Mouse (Mus musculus): Measurements from ENCODE around the gene 1700001C02Rik. TPM values are rescaled to one million over a fixed set of nuclear protein-coding genes. Genes with fewer than 3 reads are reported as not detected.

Gene 1700001C02Rik
- 2.0 and 2.7 TPM in 2 replicates for polyA plus RNA-seq (2015; fragmentation: Nextera tagmentation; extraction: Ambion mirVana)

- H3K4me3 ChIP-seq: peak within 1 kb of the TSS; percentile 32
- peak within 1 kb of the TSS; percentile 31; the same call in 1 of the 2 replicates for H3K9ac ChIP-seq
- 20% methylated on average over 21 of the region's 21 CpGs for WGBS
- H3K27ac ChIP-seq: no peak within 1 kb of the TSS
- H3K27me3 ChIP-seq: peaks cover 21% of the 10 kb centered on the region; the same call in 1 of the 2 replicates
- H3K9me3 ChIP-seq: no peaks in the 10 kb centered on the region
- no peak for ATAC-seq (ENCODE audit: borderline replicate concordance, extremely low read depth, low FRiP score, low TSS enrichment)
- H3K4me1 ChIP-seq: peaks cover 16% of the 10 kb centered on the region
- peak within 1 kb of the TSS; percentile 56 for H3K4me2 ChIP-seq
- H3K36me3 ChIP-seq: no peaks in the 10 kb centered on the region
Measured at GRCm38 (mm10) chr5:30465861-30466260, at the start of gene 1700001C02Rik. TSS of gene 1700001C02Rik (plus strand) at chr5:30466047.

GRCm38 (mm10) chr5:30416665-30417064 is 49.2 kb upstream of the 1700001C02Rik start:
- no peak overlapping the region for H3K4me2 ChIP-seq
- 73% methylated on average over 5 of the region's 5 CpGs for WGBS

GRCm38 (mm10) chr5:30423121-30423520 is 42.7 kb upstream of the 1700001C02Rik start:
- Histone ChIP-seq H3K4me2 (no peak overlapping the region), H3K9me3 (no peaks in the 10 kb centered on the region), H3K4me3 (no peak overlapping the region), H3K9ac (no peak overlapping the region), H3K27ac (no peak overlapping the region), H3K4me1 (peaks cover 21% of the 10 kb centered on the region; the same call in 1 of the 2 replicates), H3K27me3 (no peaks in the 10 kb centered on the region), H3K36me3 (no peaks in the 10 kb centered on the region)
- ATAC-seq (ENCODE audit: borderline replicate concordance, extremely low read depth, low FRiP score, low TSS enrichment): no peak
- 81% methylated on average over 4 of the region's 4 CpGs for WGBS

More at GRCm38 (mm10) chr5:30416665-30417064, 49.2 kb upstream of the 1700001C02Rik start:
- Histone ChIP-seq H3K9me3 (no peaks in the 10 kb centered on the region), H3K4me1 (no peaks in the 10 kb centered on the region), H3K27ac (no peak overlapping the region), H3K36me3 (no peaks in the 10 kb centered on the region), H3K4me3 (no peak overlapping the region), H3K27me3 (no peaks in the 10 kb centered on the region), H3K9ac (no peak overlapping the region)
- ATAC-seq (ENCODE audit: borderline replicate concordance, extremely low read depth, low FRiP score, low TSS enrichment): no peak

- ATAC-seq (ENCODE audit: borderline replicate concordance, extremely low read depth, low FRiP score, low TSS enrichment): peak; percentile 74
- Histone ChIP-seq H3K4me2 (no peak overlapping the region), H3K27me3 (no peaks in the 10 kb centered on the region), H3K4me1 (peaks cover 21% of the 10 kb centered on the region; the same call in 1 of the 2 replicates), H3K36me3 (no peaks in the 10 kb centered on the region), H3K27ac (0 out of 2 replicates have a peak overlapping the region, but pooled peaks have one; percentile 3), H3K9ac (no peak overlapping the region), H3K9me3 (no peaks in the 10 kb centered on the region), H3K4me3 (no peak overlapping the region)
- WGBS: 14% methylated on average over 8 of the region's 8 CpGs
Measured at GRCm38 (mm10) chr5:30423572-30424244, 42.1 kb upstream of the 1700001C02Rik start.

- Histone ChIP-seq H3K9ac (no peak overlapping the region), H3K27me3 (no peaks in the 10 kb centered on the region), H3K4me2 (no peak overlapping the region), H3K36me3 (no peaks in the 10 kb centered on the region), H3K4me3 (no peak overlapping the region), H3K4me1 (peaks cover 26% of the 10 kb centered on the region; the same call in 1 of the 2 replicates), H3K27ac (no peak overlapping the region), H3K9me3 (no peaks in the 10 kb centered on the region)
- WGBS: 41% methylated on average over 6 of the region's 6 CpGs
- no peak for ATAC-seq (ENCODE audit: borderline replicate concordance, extremely low read depth, low FRiP score, low TSS enrichment)
Measured at GRCm38 (mm10) chr5:30427406-30427805, 38.4 kb upstream of the 1700001C02Rik start.

- H3K9ac ChIP-seq: no peak overlapping the region
- no peak overlapping the region for H3K4me3 ChIP-seq
- H3K27ac ChIP-seq: no peak overlapping the region
- 33% methylated on average over 2 of the region's 2 CpGs for WGBS
- H3K4me2 ChIP-seq: no peak overlapping the region
- H3K36me3 ChIP-seq: no peaks in the 10 kb centered on the region
- H3K4me1 ChIP-seq: peaks cover 11% of the 10 kb centered on the region
- no peak for ATAC-seq (ENCODE audit: borderline replicate concordance, extremely low read depth, low FRiP score, low TSS enrichment)
- H3K9me3 ChIP-seq: no peaks in the 10 kb centered on the region
- no peaks in the 10 kb centered on the region for H3K27me3 ChIP-seq
Measured at GRCm38 (mm10) chr5:30438931-30439330, 26.9 kb upstream of the 1700001C02Rik start.

GRCm38 (mm10) chr5:30440308-30440906 is 25.4 kb upstream of the 1700001C02Rik start:
- Histone ChIP-seq H3K27me3 (no peaks in the 10 kb centered on the region), H3K4me3 (no peak overlapping the region), H3K4me2 (no peak overlapping the region), H3K36me3 (no peaks in the 10 kb centered on the region), H3K9ac (no peak overlapping the region), H3K9me3 (no peaks in the 10 kb centered on the region), H3K27ac (no peak overlapping the region), H3K4me1 (peaks cover 10% of the 10 kb centered on the region; the same call in 1 of the 2 replicates)
- peak; percentile 69; the same call in 1 of the 2 replicates for ATAC-seq (ENCODE audit: borderline replicate concordance, extremely low read depth, low FRiP score, low TSS enrichment)
- WGBS: 68% methylated on average over 8 of the region's 8 CpGs

- Histone ChIP-seq H3K27ac (no peak overlapping the region), H3K4me2 (no peak overlapping the region), H3K27me3 (no peaks in the 10 kb centered on the region), H3K4me3 (no peak overlapping the region), H3K4me1 (peaks cover 10% of the 10 kb centered on the region; the same call in 1 of the 2 replicates), H3K9me3 (no peaks in the 10 kb centered on the region), H3K9ac (no peak overlapping the region), H3K36me3 (no peaks in the 10 kb centered on the region)
- 59% methylated on average over 5 of the region's 5 CpGs for WGBS
- no peak for ATAC-seq (ENCODE audit: borderline replicate concordance, extremely low read depth, low FRiP score, low TSS enrichment)
Measured at GRCm38 (mm10) chr5:30442196-30442595, 23.7 kb upstream of the 1700001C02Rik start.

GRCm38 (mm10) chr5:30444327-30444895 is 21.4 kb upstream of the 1700001C02Rik start:
- Histone ChIP-seq H3K27me3 (no peaks in the 10 kb centered on the region), H3K9ac (no peak overlapping the region), H3K4me1 (peaks cover 10% of the 10 kb centered on the region; the same call in 1 of the 2 replicates), H3K4me2 (no peak overlapping the region), H3K4me3 (no peak overlapping the region), H3K9me3 (no peaks in the 10 kb centered on the region), H3K36me3 (no peaks in the 10 kb centered on the region), H3K27ac (no peak overlapping the region)
- 81% methylated on average over 13 of the region's 13 CpGs for WGBS
- ATAC-seq (ENCODE audit: borderline replicate concordance, extremely low read depth, low FRiP score, low TSS enrichment): no peak

GRCm38 (mm10) chr5:30456056-30456455 is 9.8 kb upstream of the 1700001C02Rik start:
- Histone ChIP-seq H3K4me3 (no peak overlapping the region), H3K4me1 (peaks cover 8% of the 10 kb centered on the region), H3K27ac (no peak overlapping the region), H3K9me3 (no peaks in the 10 kb centered on the region), H3K4me2 (no peak overlapping the region), H3K27me3 (no peaks in the 10 kb centered on the region), H3K9ac (no peak overlapping the region), H3K36me3 (no peaks in the 10 kb centered on the region)
- 44% methylated on average over 6 of the region's 6 CpGs for WGBS
- ATAC-seq (ENCODE audit: borderline replicate concordance, extremely low read depth, low FRiP score, low TSS enrichment): no peak

GRCm38 (mm10) chr5:30460155-30460554 is 5.7 kb upstream of the 1700001C02Rik start:
- ATAC-seq (ENCODE audit: borderline replicate concordance, extremely low read depth, low FRiP score, low TSS enrichment): no peak
- 29% methylated on average over 4 of the region's 4 CpGs for WGBS
- Histone ChIP-seq H3K27me3 (peaks cover 15% of the 10 kb centered on the region; the same call in 1 of the 2 replicates), H3K9me3 (no peaks in the 10 kb centered on the region), H3K36me3 (no peaks in the 10 kb centered on the region), H3K27ac (no peak overlapping the region), H3K4me2 (no peak overlapping the region), H3K9ac (no peak overlapping the region), H3K4me3 (no peak overlapping the region), H3K4me1 (peaks cover 17% of the 10 kb centered on the region)

GRCm38 (mm10) chr5:30461821-30462220 is 4.0 kb upstream of the 1700001C02Rik start, which contains the start of gene Otof:
TSS of gene Otof (minus strand) at chr5:30461932.
- Histone ChIP-seq H3K27me3 (peaks cover 21% of the 10 kb centered on the region; the same call in 1 of the 2 replicates), H3K4me1 (peaks cover 23% of the 10 kb centered on the region), H3K4me3 (no peak within 1 kb of the TSS), H3K27ac (no peak within 1 kb of the TSS), H3K9ac (0 out of 2 replicates have a peak within 1 kb of the TSS, but pooled peaks have one; percentile 3), H3K9me3 (no peaks in the 10 kb centered on the region), H3K4me2 (0 out of 2 replicates have a peak within 1 kb of the TSS, but pooled peaks have one; percentile 16), H3K36me3 (no peaks in the 10 kb centered on the region)
- ATAC-seq (ENCODE audit: borderline replicate concordance, extremely low read depth, low FRiP score, low TSS enrichment): peak; percentile 63
- WGBS: 8% methylated on average over 11 of the region's 12 CpGs

All from lung, embryonic 15.5 days (tissue).